9 mouse cellular contexts compared by ENCODE assay signal in genomic region chr15:98918499-98918895, GRCm38 (mm10). TPM values are rescaled to one million over a fixed set of nuclear protein-coding genes. Genes with fewer than 3 reads are reported as not detected.
DNase-seq lines count a peak whose midpoint lies in the region; ATAC-seq and TF ChIP-seq lines count a peak whose summit lies in the region.
"Not testable (repeated sequence)": the region's sequence is repeated elsewhere in the genome, so short reads cannot be mapped to it uniquely, and the experiment has no call there.
"Had no signal": no experiment of that assay in that cellular context is flagged by ENCODE, and none has a peak within 500 bp of the region (broad histone marks: within the 10 kb centered on the region; RNA-seq: fewer than 3 reads in every experiment).

No protein-coding gene starts in this region.

- H3K4me3 ChIP-seq in cerebellum, adult 2 months (replicated peaks; ENCODE audit: insufficient read depth, low read depth, low read length) = peak overlapping the region; percentile 75
- peak overlapping the region; percentile 89 for H3K4me3 ChIP-seq in forebrain, embryonic 13.5 days
- H3K4me3 ChIP-seq in heart, embryonic 15.5 days = peak overlapping the region; percentile 84
- H3K4me3 ChIP-seq in intestine, embryonic 16.5 days (ENCODE audit: low read length) = peak overlapping the region; percentile 74
- H3K4me3 ChIP-seq in limb, embryonic 14.5 days (replicated peaks; ENCODE audit: low read length) = peak overlapping the region; percentile 94
- peak overlapping the region; percentile 80 for H3K4me3 ChIP-seq in lung, embryonic 16.5 days (ENCODE audit: low read length)
- H3K4me3 ChIP-seq in neural tube, embryonic 11.5 days (ENCODE audit: low read depth, low read length) = peak overlapping the region; percentile 88
- H3K4me3 ChIP-seq in thymus, adult 2 months (ENCODE audit: control insufficient read depth, insufficient read depth, low read length) = peak overlapping the region; percentile 49

- not testable (repeated sequence) for ATAC-seq in forebrain, embryonic 13.5 days; heart, embryonic 15.5 days (replicated peaks; ENCODE audit: insufficient number of reproducible peaks, insufficient read depth, low FRiP score, low read depth); intestine, embryonic 16.5 days; limb, embryonic 14.5 days (ENCODE audit: low FRiP score, low read depth); lung, embryonic 16.5 days (ENCODE audit: low read depth)
- ATAC-seq in neural tube, embryonic 11.5 days (ENCODE audit: insufficient read depth, low FRiP score, low TSS enrichment) = peak; percentile 0; the same call in 1 of the 2 replicates

- not testable (repeated sequence) for H3K27me3 ChIP-seq in cerebellum, adult 2 months (ENCODE audit: control insufficient read depth, insufficient read depth, low read length); forebrain, embryonic 13.5 days; heart, embryonic 15.5 days; intestine, embryonic 16.5 days (replicated peaks; ENCODE audit: control insufficient read depth, insufficient read depth, low read length); limb, embryonic 14.5 days (ENCODE audit: control insufficient read depth, insufficient read depth, low read length); lung, embryonic 16.5 days (ENCODE audit: control insufficient read depth, insufficient read depth, low read depth, low read length); neural tube, embryonic 11.5 days (ENCODE audit: control insufficient read depth, insufficient read depth, low read length); thymus, adult 2 months (ENCODE audit: control insufficient read depth, insufficient read depth, low read length)

- not testable (repeated sequence) for TF ChIP-seq CTCF in cerebellum, adult 2 months (IDR thresholded peaks at IDR 0.05; ENCODE audit: borderline replicate concordance, insufficient read depth, low read depth, low read length); thymus, adult 2 months (IDR thresholded peaks at IDR 0.05; ENCODE audit: borderline replicate concordance, control insufficient read depth, extremely low read depth, insufficient read depth, low read length, poor library complexity)

- H3K27ac ChIP-seq in cerebellum, adult 2 months (ENCODE audit: insufficient read depth, low read length) = peak overlapping the region; percentile 57; the same call in 1 of the 2 replicates
- peak overlapping the region; percentile 57 for H3K27ac ChIP-seq in forebrain, embryonic 13.5 days
- H3K27ac ChIP-seq in heart, embryonic 15.5 days = peak overlapping the region; percentile 71
- H3K27ac ChIP-seq in intestine, embryonic 16.5 days (ENCODE audit: low read length) = peak overlapping the region; percentile 61
- peak overlapping the region; percentile 75 for H3K27ac ChIP-seq in limb, embryonic 14.5 days (replicated peaks; ENCODE audit: low read depth, low read length)
- peak overlapping the region; percentile 69 for H3K27ac ChIP-seq in lung, embryonic 16.5 days (ENCODE audit: low read length)
- not testable (repeated sequence) for H3K27ac ChIP-seq in neural tube, embryonic 11.5 days (ENCODE audit: low read depth, low read length)
- H3K27ac ChIP-seq in thymus, adult 2 months (ENCODE audit: control insufficient read depth, insufficient read depth, low read length) = peak overlapping the region; percentile 48; the same call in 1 of the 2 replicates

- not testable (repeated sequence) for H3K9me3 ChIP-seq in forebrain, embryonic 13.5 days (replicated peaks); heart, embryonic 15.5 days (replicated peaks); intestine, embryonic 16.5 days (ENCODE audit: control insufficient read depth, low read length); limb, embryonic 14.5 days (ENCODE audit: control insufficient read depth, low read length); lung, embryonic 16.5 days (ENCODE audit: control insufficient read depth, low read length); neural tube, embryonic 11.5 days (ENCODE audit: control insufficient read depth, low read length)

- H3K4me1 ChIP-seq in cerebellum, adult 2 months (ENCODE audit: control insufficient read depth, insufficient read depth, low read length); lung, embryonic 16.5 days (replicated peaks; ENCODE audit: control insufficient read depth, insufficient read depth, low read length); neural tube, embryonic 11.5 days (ENCODE audit: control insufficient read depth, insufficient read depth, low read length): not testable (repeated sequence)
- H3K4me1 ChIP-seq in forebrain, embryonic 13.5 days = peaks cover 29% of the 10 kb centered on the region
- H3K4me1 ChIP-seq in heart, embryonic 15.5 days (replicated peaks) = peaks cover 26% of the 10 kb centered on the region
- peaks cover 26% of the 10 kb centered on the region for H3K4me1 ChIP-seq in intestine, embryonic 16.5 days (ENCODE audit: control insufficient read depth, insufficient read depth, low read length)
- H3K4me1 ChIP-seq in limb, embryonic 14.5 days (ENCODE audit: control insufficient read depth, insufficient read depth, low read length) = peaks cover 14% of the 10 kb centered on the region; the same call in 1 of the 2 replicates
- H3K4me1 ChIP-seq in thymus, adult 2 months (replicated peaks; ENCODE audit: control insufficient read depth, insufficient read depth, low read length) = peaks cover 18% of the 10 kb centered on the region

- not testable (repeated sequence) for DNase-seq in cerebellum, adult 2 months; limb, embryonic 14.5 days (ENCODE audit: low spot score); neural tube, embryonic 11.5 days (ENCODE audit: low spot score); thymus, adult 2 months

- peak overlapping the region; percentile 66 for H3K4me2 ChIP-seq in forebrain, embryonic 13.5 days
- H3K4me2 ChIP-seq in heart, embryonic 15.5 days = peak overlapping the region; percentile 62
- H3K4me2 ChIP-seq in intestine, embryonic 16.5 days (ENCODE audit: low read depth, low read length) = peak overlapping the region; percentile 59
- H3K4me2 ChIP-seq in limb, embryonic 14.5 days (replicated peaks; ENCODE audit: low read depth, low read length, severe bottlenecking) = peak overlapping the region; percentile 53
- peak overlapping the region; percentile 58 for H3K4me2 ChIP-seq in lung, embryonic 16.5 days (ENCODE audit: low read depth, low read length)
- peak overlapping the region; percentile 23 for H3K4me2 ChIP-seq in neural tube, embryonic 11.5 days (ENCODE audit: low read depth)

- 14% methylated on average over 8 of the region's 8 CpGs for WGBS in cerebellum, adult 2 months
- 30% methylated on average over 8 of the region's 8 CpGs for WGBS in forebrain, embryonic 13.5 days
- 16% methylated on average over 8 of the region's 8 CpGs for WGBS in heart, embryonic 15.5 days
- WGBS in intestine, embryonic 16.5 days = 18% methylated on average over 8 of the region's 8 CpGs
- 23% methylated on average over 8 of the region's 8 CpGs for WGBS in limb, embryonic 14.5 days
- 23% methylated on average over 8 of the region's 8 CpGs for WGBS in lung, embryonic 16.5 days
- WGBS in neural tube, embryonic 11.5 days = 28% methylated on average over 8 of the region's 8 CpGs
- WGBS in thymus, adult 2 months = 14% methylated on average over 8 of the region's 8 CpGs

- not testable (repeated sequence) for TF ChIP-seq POLR2A in cerebellum, adult 2 months (IDR thresholded peaks at IDR 0.05; ENCODE audit: borderline replicate concordance, insufficient read depth, low read length); limb, embryonic 14.5 days (IDR thresholded peaks at IDR 0.05; ENCODE audit: borderline replicate concordance, extremely low read depth, insufficient read depth, insufficient read length); thymus, adult 2 months (IDR thresholded peaks at IDR 0.05; ENCODE audit: control insufficient read depth, extremely low read depth, insufficient read depth, low read length, poor library complexity)

- H3K36me3 ChIP-seq in forebrain, embryonic 13.5 days (ENCODE audit: poor library complexity, severe bottlenecking) = peaks cover 19% of the 10 kb centered on the region
- H3K36me3 ChIP-seq in heart, embryonic 15.5 days; intestine, embryonic 16.5 days (ENCODE audit: control insufficient read depth, insufficient read depth, low read length); limb, embryonic 14.5 days (ENCODE audit: control insufficient read depth, insufficient read depth, low read length); lung, embryonic 16.5 days (ENCODE audit: control insufficient read depth, insufficient read depth, low read length); neural tube, embryonic 11.5 days (ENCODE audit: control insufficient read depth, insufficient read depth, low read length); thymus, adult 2 months (ENCODE audit: control insufficient read depth, insufficient read depth, low read length): not testable (repeated sequence)

- peak overlapping the region; percentile 85 for H3K9ac ChIP-seq in forebrain, embryonic 13.5 days
- peak overlapping the region; percentile 53 for H3K9ac ChIP-seq in heart, embryonic 15.5 days
- peak overlapping the region; percentile 66 for H3K9ac ChIP-seq in intestine, embryonic 16.5 days (ENCODE audit: low read depth, low read length)
- peak overlapping the region; percentile 44 for H3K9ac ChIP-seq in limb, embryonic 14.5 days (ENCODE audit: low read depth, low read length, severe bottlenecking)
- H3K9ac ChIP-seq in lung, embryonic 16.5 days (ENCODE audit: low read length) = peak overlapping the region; percentile 66
- not testable (repeated sequence) for H3K9ac ChIP-seq in neural tube, embryonic 11.5 days (ENCODE audit: low read length)

RNA-seq across cellular contexts. Expression of gene Lmbr1l, which starts 0.5 kb away (rescaled TPM):
- 37.5 and 39.7 TPM in 2 replicates for polyA plus RNA-seq in cerebellum, adult 2 months (2012; rRNA removed)
- polyA plus RNA-seq in forebrain, embryonic 13.5 days (2015; fragmentation: Nextera tagmentation; extraction: Ambion mirVana) = 39.8 and 47.1 TPM in 2 replicates
- polyA plus RNA-seq in heart, embryonic 15.5 days (2015; fragmentation: Nextera tagmentation; extraction: Ambion mirVana) = 10.7 and 13.7 TPM in 2 replicates
- 20.4 and 23.6 TPM in 2 replicates for polyA plus RNA-seq in intestine, embryonic 16.5 days (2015; fragmentation: Nextera tagmentation; extraction: Ambion mirVana)
- polyA plus RNA-seq in limb, embryonic 14.5 days (2012; rRNA removed) = 66.8 and 145 TPM in 2 replicates
- 5.5 and 7.8 TPM in 2 replicates for polyA plus RNA-seq in limb, embryonic 14.5 days (2014; fragmentation: Nextera tagmentation; extraction: Ambion mirVana)
- 15.7 and 17.3 TPM in 2 replicates for polyA plus RNA-seq in lung, embryonic 16.5 days (2015; fragmentation: Nextera tagmentation; extraction: Ambion mirVana)
- polyA plus RNA-seq in neural tube, embryonic 11.5 days (2014; fragmentation: Nextera tagmentation; extraction: Ambion mirVana) = 7.1 and 8.9 TPM in 2 replicates
- polyA plus RNA-seq in thymus, adult 2 months (2012; rRNA removed) = 390 and 404 TPM in 2 replicates

RNA-seq across cellular contexts. Expression of gene Tuba1b, which starts 15.9 kb away (rescaled TPM):
- 1,352 and 1,359 TPM in 2 replicates for polyA plus RNA-seq in cerebellum, adult 2 months (2012; rRNA removed)
- polyA plus RNA-seq in forebrain, embryonic 13.5 days (2015; fragmentation: Nextera tagmentation; extraction: Ambion mirVana) = 1,607 and 1,715 TPM in 2 replicates
- 1,310 and 1,493 TPM in 2 replicates for polyA plus RNA-seq in heart, embryonic 15.5 days (2015; fragmentation: Nextera tagmentation; extraction: Ambion mirVana)
- polyA plus RNA-seq in intestine, embryonic 16.5 days (2015; fragmentation: Nextera tagmentation; extraction: Ambion mirVana) = 1,159 and 1,322 TPM in 2 replicates
- polyA plus RNA-seq in limb, embryonic 14.5 days (2012; rRNA removed) = 2,384 and 3,894 TPM in 2 replicates
- polyA plus RNA-seq in limb, embryonic 14.5 days (2014; fragmentation: Nextera tagmentation; extraction: Ambion mirVana) = 1,587 and 1,605 TPM in 2 replicates
- polyA plus RNA-seq in lung, embryonic 16.5 days (2015; fragmentation: Nextera tagmentation; extraction: Ambion mirVana) = 1,812 and 1,892 TPM in 2 replicates
- 1,967 and 2,051 TPM in 2 replicates for polyA plus RNA-seq in neural tube, embryonic 11.5 days (2014; fragmentation: Nextera tagmentation; extraction: Ambion mirVana)
- 3,866 and 5,106 TPM in 2 replicates for polyA plus RNA-seq in thymus, adult 2 months (2012; rRNA removed)

RNA-seq across cellular contexts. Expression of gene Dhh, which starts 20.2 kb away (rescaled TPM):
- polyA plus RNA-seq in cerebellum, adult 2 months (2012; rRNA removed) = 0.07 and 0.10 TPM in 2 replicates
- 0.22 and 0.28 TPM in 2 replicates for polyA plus RNA-seq in forebrain, embryonic 13.5 days (2015; fragmentation: Nextera tagmentation; extraction: Ambion mirVana)
- polyA plus RNA-seq in heart, embryonic 15.5 days (2015; fragmentation: Nextera tagmentation; extraction: Ambion mirVana) = 2.1 and 4.2 TPM in 2 replicates
- 0.83 and 1.6 TPM in 2 replicates for polyA plus RNA-seq in intestine, embryonic 16.5 days (2015; fragmentation: Nextera tagmentation; extraction: Ambion mirVana)
- polyA plus RNA-seq in limb, embryonic 14.5 days (2012; rRNA removed) = 1.4 and 2.0 TPM in 2 replicates
- 0.72 and 1.1 TPM in 2 replicates for polyA plus RNA-seq in limb, embryonic 14.5 days (2014; fragmentation: Nextera tagmentation; extraction: Ambion mirVana)
- polyA plus RNA-seq in lung, embryonic 16.5 days (2015; fragmentation: Nextera tagmentation; extraction: Ambion mirVana) = 1.4 and 2.4 TPM in 2 replicates
- polyA plus RNA-seq in neural tube, embryonic 11.5 days (2014; fragmentation: Nextera tagmentation; extraction: Ambion mirVana) = 0.44 and 2.3 TPM in 2 replicates
- 1.1 and 2.6 TPM in 2 replicates for polyA plus RNA-seq in thymus, adult 2 months (2012; rRNA removed)

RNA-seq across cellular contexts. Expression of gene Rhebl1, which starts 24.2 kb away (rescaled TPM):
- 18.7 and 19.8 TPM in 2 replicates for polyA plus RNA-seq in cerebellum, adult 2 months (2012; rRNA removed)
- 31.7 and 33.0 TPM in 2 replicates for polyA plus RNA-seq in forebrain, embryonic 13.5 days (2015; fragmentation: Nextera tagmentation; extraction: Ambion mirVana)
- polyA plus RNA-seq in heart, embryonic 15.5 days (2015; fragmentation: Nextera tagmentation; extraction: Ambion mirVana) = 5.9 and 6.7 TPM in 2 replicates
- polyA plus RNA-seq in intestine, embryonic 16.5 days (2015; fragmentation: Nextera tagmentation; extraction: Ambion mirVana) = 11.3 and 12.3 TPM in 2 replicates
- polyA plus RNA-seq in limb, embryonic 14.5 days (2012; rRNA removed) = 14.5 and 16.4 TPM in 2 replicates
- 12.0 and 13.8 TPM in 2 replicates for polyA plus RNA-seq in limb, embryonic 14.5 days (2014; fragmentation: Nextera tagmentation; extraction: Ambion mirVana)
- polyA plus RNA-seq in lung, embryonic 16.5 days (2015; fragmentation: Nextera tagmentation; extraction: Ambion mirVana) = 9.4 and 12.1 TPM in 2 replicates
- polyA plus RNA-seq in neural tube, embryonic 11.5 days (2014; fragmentation: Nextera tagmentation; extraction: Ambion mirVana) = 18.9 and 19.8 TPM in 2 replicates
- 8.0 and 9.8 TPM in 2 replicates for polyA plus RNA-seq in thymus, adult 2 months (2012; rRNA removed)

RNA-seq across cellular contexts. Expression of gene Gm49450, which starts 34.9 kb away (rescaled TPM):
- 0.75 and 2.6 TPM in 2 replicates for polyA plus RNA-seq in cerebellum, adult 2 months (2012; rRNA removed)
- not detected in 2 replicates for polyA plus RNA-seq in forebrain, embryonic 13.5 days (2015; fragmentation: Nextera tagmentation; extraction: Ambion mirVana)
- polyA plus RNA-seq in heart, embryonic 15.5 days (2015; fragmentation: Nextera tagmentation; extraction: Ambion mirVana) = not detected in 2 replicates
- not detected in 2 replicates for polyA plus RNA-seq in intestine, embryonic 16.5 days (2015; fragmentation: Nextera tagmentation; extraction: Ambion mirVana)
- polyA plus RNA-seq in limb, embryonic 14.5 days (2012; rRNA removed) = 15.1 and 159 TPM in 2 replicates
- not detected in 2 replicates for polyA plus RNA-seq in limb, embryonic 14.5 days (2014; fragmentation: Nextera tagmentation; extraction: Ambion mirVana)
- polyA plus RNA-seq in lung, embryonic 16.5 days (2015; fragmentation: Nextera tagmentation; extraction: Ambion mirVana) = not detected in 2 replicates
- not detected in 2 replicates for polyA plus RNA-seq in neural tube, embryonic 11.5 days (2014; fragmentation: Nextera tagmentation; extraction: Ambion mirVana)
- 82.1 and 153 TPM in 2 replicates for polyA plus RNA-seq in thymus, adult 2 months (2012; rRNA removed)
- polyA plus RNA-seq: activated CD4-positive, CD25-positive, alpha-beta regulatory T cell, adult 4 months had no signal
